Mouse (Mus musculus) cerebellum, adult (tissue): ENCODE measurements at regions not wholly inside any gene's neighbourhood (a gene's known extent, or its start where the extent isn't known, plus 50 kb on each side); places are given as distances from the start of the nearest gene placed in this dataset.

ENCODE experiments used
- ATAC-seq: cut with Nextera tagmentation; 2 replicates; pipeline ENCODE4 v1.9.2; 2017; ENCODE audit warnings: mild to moderate bottlenecking, moderate library complexity, mixed read lengths; ENCODE audit not compliant: insufficient number of reproducible peaks, low FRiP score, low TSS enrichment

- ATAC-seq, result no peak
Measured at GRCm38 (mm10) chr17:45169257-45169994, 264.1 kb downstream of the Cdc5l start.
